Mouse (Mus musculus) kidney, adult 18-20 months (tissue): Measurements from ENCODE around the gene Syt14.

ENCODE experiments used
- DNase-seq: peaks from one replicate; pipeline ENCODE4 v3.0.0; 2021

Gene Syt14

GRCm38 (mm10) chr1:192986481-192986880 lies 49.1 kb downstream of the Syt14 start:
- DNase-seq: no peak

- no peak for DNase-seq
Observed at GRCm38 (mm10) chr1:192984333-192984732, 51.2 kb downstream of the Syt14 start.

GRCm38 (mm10) chr1:192981658-192982057 lies 53.9 kb downstream of the Syt14 start:
- DNase-seq: no peak

- DNase-seq: no peak
Observed at GRCm38 (mm10) chr1:192981120-192981519, 54.5 kb downstream of the Syt14 start.

GRCm38 (mm10) chr1:192962323-192962722 lies 73.3 kb downstream of the Syt14 start:
- no peak for DNase-seq

- DNase-seq: no peak
Observed at GRCm38 (mm10) chr1:192947839-192948173, 87.8 kb downstream of the Syt14 start.

- no peak for DNase-seq
Observed at GRCm38 (mm10) chr1:192947170-192947838, 88.3 kb downstream of the Syt14 start.

GRCm38 (mm10) chr1:192939033-192939432 lies 96.5 kb downstream of the Syt14 start:
- DNase-seq: no peak

- DNase-seq: no peak
Observed at GRCm38 (mm10) chr1:192937956-192938355, 97.6 kb downstream of the Syt14 start.

GRCm38 (mm10) chr1:192931797-192932196 lies 103.8 kb downstream of the Syt14 start:
- no peak for DNase-seq

GRCm38 (mm10) chr1:192912101-192912728 lies 123.4 kb downstream of the Syt14 start:
- DNase-seq: peak; percentile 13

- no peak for DNase-seq
Observed at GRCm38 (mm10) chr1:192901516-192901915, 134.1 kb downstream of the Syt14 start.

- no peak for DNase-seq
Observed at GRCm38 (mm10) chr1:192900913-192901312, 134.7 kb downstream of the Syt14 start.

- DNase-seq: no peak
Observed at GRCm38 (mm10) chr1:192898742-192899141, 136.8 kb downstream of the Syt14 start.

GRCm38 (mm10) chr1:192897218-192897617 lies 138.4 kb downstream of the Syt14 start:
- no peak for DNase-seq

GRCm38 (mm10) chr1:192896076-192896475 lies 139.5 kb downstream of the Syt14 start:
- no peak for DNase-seq

- DNase-seq: no peak
Observed at GRCm38 (mm10) chr1:192890716-192891115, 144.9 kb downstream of the Syt14 start.

GRCm38 (mm10) chr1:192882617-192883295 lies 152.8 kb downstream of the Syt14 start:
- DNase-seq: no peak

GRCm38 (mm10) chr1:192880130-192880529 lies 155.4 kb downstream of the Syt14 start:
- DNase-seq: no peak

- no peak for DNase-seq
Observed at GRCm38 (mm10) chr1:192879086-192879580, 156.4 kb downstream of the Syt14 start.

GRCm38 (mm10) chr1:192872841-192873240 lies 162.7 kb downstream of the Syt14 start:
- DNase-seq: no peak

- no peak for DNase-seq
Observed at GRCm38 (mm10) chr1:192869761-192870160, 165.8 kb downstream of the Syt14 start.

GRCm38 (mm10) chr1:192864440-192864839 lies 171.1 kb downstream of the Syt14 start:
- DNase-seq: no peak
